Mouse (Mus musculus) brain, embryonic 14.5 days (tissue): Measurements from ENCODE around the gene Cmc2.

Experiments
- CTCF ChIP-seq: fragments of 200-500 bp; IDR thresholded peaks from 2 replicates; pipeline ENCODE4 v1.5.1; 2012; ENCODE audit warnings: inconsistent platforms, mild to moderate bottlenecking, moderate library complexity, borderline replicate concordance; ENCODE audit not compliant: insufficient read depth, insufficient read length; ENCODE audit errors: extremely low read depth
- POLR2A ChIP-seq: fragments of 200-500 bp; IDR thresholded peaks from 2 replicates; pipeline ENCODE4 v1.6.1; 2012; ENCODE audit warnings: mild to moderate bottlenecking, inconsistent platforms, borderline replicate concordance; ENCODE audit not compliant: poor library complexity, insufficient read depth, insufficient read length, severe bottlenecking; ENCODE audit errors: extremely low read depth

- TF ChIP-seq CTCF (no peak), POLR2A (no peak)
Observed at GRCm38 (mm10) chr8:116944385-116944696, 23.1 kb upstream of the Cmc2 start.
